Mouse (Mus musculus): ENCODE results near the gene Gzf1.

Gene Gzf1

DNA sequence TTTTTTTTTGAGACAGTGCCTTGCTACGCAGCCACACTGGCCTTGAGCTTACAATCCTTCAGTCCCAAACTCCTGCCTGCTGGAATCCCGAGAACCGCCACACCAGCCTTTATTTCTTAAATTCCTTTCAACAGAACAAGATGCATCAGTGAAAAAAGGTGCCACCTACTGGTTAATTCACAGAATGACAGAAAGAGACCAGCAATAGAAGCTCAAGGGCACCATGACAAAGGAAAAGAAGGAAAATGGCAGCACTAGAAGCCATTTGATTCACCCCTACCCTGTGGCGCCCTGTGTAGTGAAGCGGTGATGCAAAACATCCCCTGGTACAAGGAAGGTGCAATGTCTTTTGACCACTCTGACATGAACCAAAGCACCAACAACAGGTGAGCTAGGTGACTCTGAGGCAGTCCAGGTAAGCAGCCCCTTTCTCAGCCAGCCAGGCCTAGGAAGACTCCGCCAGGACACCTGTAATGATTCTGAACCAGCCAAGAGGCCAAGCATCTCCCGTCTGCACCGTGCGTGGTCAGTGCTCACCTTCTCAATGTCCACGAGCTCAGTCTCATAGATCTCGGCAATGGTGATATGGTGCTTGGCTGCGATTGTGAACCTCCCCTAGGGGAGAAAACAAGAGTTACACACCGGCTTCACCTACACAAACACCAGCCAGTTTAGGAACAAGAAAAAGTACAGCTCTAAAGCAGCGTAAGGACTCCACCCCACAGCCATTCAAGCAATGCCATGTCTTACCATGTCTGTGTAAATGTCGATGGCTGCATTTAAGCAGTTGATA lies 25.8 kb downstream of the Gzf1 start:
- DNase-seq, result no peak

DNA sequence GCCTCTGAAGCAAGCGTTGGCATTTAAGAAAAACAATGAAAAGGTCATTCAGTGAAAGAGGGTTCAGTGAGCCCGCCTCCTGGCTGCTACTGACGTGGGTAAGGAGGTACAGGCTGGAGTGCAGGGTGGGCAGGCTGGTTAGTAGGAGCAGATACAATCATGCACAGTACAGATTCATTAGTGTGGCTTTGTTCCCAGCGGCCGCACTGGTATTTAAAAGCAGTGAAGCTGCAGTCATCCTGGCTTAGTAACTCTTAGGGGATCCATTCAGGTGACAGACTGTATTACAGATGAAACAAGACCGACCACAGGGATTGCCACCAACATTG lies 26.3 kb downstream of the Gzf1 start:
- no peak for DNase-seq

GRCm38 (mm10) chr2:148712326-148712725 lies 31.5 kb downstream of the Gzf1 start:
- no peak for DNase-seq

- DNase-seq, result no peak
Observed at GRCm38 (mm10) chr2:148717072-148717471, 36.2 kb downstream of the Gzf1 start.

GRCm38 (mm10) chr2:148719271-148719995 lies 38.6 kb downstream of the Gzf1 start:
- no peak for DNase-seq

- peak; percentile 7 for DNase-seq
Observed at GRCm38 (mm10) chr2:148731614-148732326, 50.9 kb downstream of the Gzf1 start.

GRCm38 (mm10) chr2:148732327-148733000 lies 51.6 kb downstream of the Gzf1 start, which contains the start of gene Napb:
Napb (minus strand) TSS chr2:148732467.
- DNase-seq, result peak; percentile 91

Measured in lung, postnatal 14 days (tissue).